Mouse (Mus musculus) myocyte (in vitro differentiated cells): ENCODE measurements around the gene Olfr71. TPM values are rescaled to one million over a fixed set of nuclear protein-coding genes. Genes with fewer than 3 reads are reported as not detected.

Experiments
- H3K27me3 ChIP-seq: one replicate; pipeline ENCODE4 v1.6.1; 2011; ENCODE audit not compliant: control insufficient read depth, insufficient read depth, insufficient read length
- H3K36me3 ChIP-seq: one replicate; pipeline ENCODE4 v1.6.1; 2011; ENCODE audit not compliant: control insufficient read depth, insufficient read depth
- H3K4me2 ChIP-seq: one replicate; pipeline ENCODE4 v1.6.1; 2011; ENCODE audit warnings: low read depth, control low read depth
- H3K4me3 ChIP-seq: one replicate; pipeline ENCODE4 v1.5.1; 2011; ENCODE audit warnings: mild to moderate bottlenecking, control low read depth, moderate library complexity
- H3K79me2 ChIP-seq: one replicate; pipeline ENCODE4 v1.6.1; 2011; ENCODE audit not compliant: control insufficient read depth, insufficient read depth
- H3ac ChIP-seq: one replicate; pipeline ENCODE4 v1.6.1; 2011; ENCODE audit not compliant: control insufficient read depth, insufficient read length
- CEBPB ChIP-seq: IDR thresholded peaks from 2 replicates; pipeline ENCODE4 v1.6.1; 2011; ENCODE audit warnings: mild to moderate bottlenecking, moderate library complexity; ENCODE audit not compliant: poor library complexity, insufficient read depth, severe bottlenecking
- E2F4 ChIP-seq: IDR thresholded peaks from one replicate; pipeline ENCODE4 v1.6.1; 2011; ENCODE audit warnings: mild to moderate bottlenecking, control low read depth, moderate library complexity; ENCODE audit not compliant: insufficient read depth
- MAX ChIP-seq: IDR thresholded peaks from one replicate; pipeline ENCODE4 v1.6.1; 2011; ENCODE audit warnings: low read depth, mild to moderate bottlenecking, control low read depth
- MYOD1 ChIP-seq, 3 experiments: IDR thresholded peaks; one replicate each; pipeline ENCODE4 v1.6.1; 2011; ENCODE audit warnings: control low read depth in 2 of 3, low read depth in 2 of 3, mild to moderate bottlenecking in 2 of 3, moderate library complexity in 1 of 3; ENCODE audit not compliant: insufficient read length in 2 of 3, control insufficient read depth in 1 of 3
- MYOG ChIP-seq, 3 experiments: IDR thresholded peaks; one replicate each; pipeline ENCODE4 v1.6.1; 2011; ENCODE audit warnings: control low read depth in 2 of 3, low read depth in 2 of 3, mild to moderate bottlenecking in 2 of 3; ENCODE audit not compliant: insufficient read length in 2 of 3, control insufficient read depth in 1 of 3, insufficient read depth in 1 of 3
- POLR2A ChIP-seq: IDR thresholded peaks from one replicate; pipeline ENCODE4 v1.6.1; 2011; ENCODE audit warnings: low read depth, mild to moderate bottlenecking, control low read depth, moderate library complexity; ENCODE audit not compliant: insufficient read length
- POLR2AphosphoS2 ChIP-seq: IDR thresholded peaks from one replicate; pipeline ENCODE4 v1.6.1; 2011; ENCODE audit warnings: low read depth, control low read depth; ENCODE audit not compliant: insufficient read length
- REST ChIP-seq: IDR thresholded peaks from one replicate; pipeline ENCODE4 v1.6.1; 2011; ENCODE audit warnings: mild to moderate bottlenecking, control low read depth, moderate library complexity; ENCODE audit not compliant: insufficient read depth, insufficient read length
- SRF ChIP-seq: IDR thresholded peaks from one replicate; pipeline ENCODE4 v1.6.1; 2011; ENCODE audit warnings: low read depth; ENCODE audit not compliant: control insufficient read depth, insufficient read length
- TCF12 ChIP-seq: IDR thresholded peaks from one replicate; pipeline ENCODE4 v1.6.1; 2011; ENCODE audit warnings: mild to moderate bottlenecking, control low read depth; ENCODE audit not compliant: poor library complexity, insufficient read depth, severe bottlenecking
- TCF3 ChIP-seq: IDR thresholded peaks from one replicate; pipeline ENCODE4 v1.6.1; 2011; ENCODE audit warnings: low read depth, control low read depth; ENCODE audit not compliant: insufficient read length
- USF1 ChIP-seq: IDR thresholded peaks from one replicate; pipeline ENCODE4 v1.6.1; 2011; ENCODE audit warnings: low read depth, mild to moderate bottlenecking, control low read depth, moderate library complexity
- polyA plus RNA-seq: library from polyadenylated mRNA; unstranded; fragments of >200 nt; fragmentation: generic; extraction: Trizol; gene quantifications from one replicate; pipeline ENCODE4 v1.2.1, GENCODE M21; 2012; ENCODE audit warnings: missing spikeins

Gene Olfr71
- polyA plus RNA-seq, 1 experiment: not detected

DNA sequence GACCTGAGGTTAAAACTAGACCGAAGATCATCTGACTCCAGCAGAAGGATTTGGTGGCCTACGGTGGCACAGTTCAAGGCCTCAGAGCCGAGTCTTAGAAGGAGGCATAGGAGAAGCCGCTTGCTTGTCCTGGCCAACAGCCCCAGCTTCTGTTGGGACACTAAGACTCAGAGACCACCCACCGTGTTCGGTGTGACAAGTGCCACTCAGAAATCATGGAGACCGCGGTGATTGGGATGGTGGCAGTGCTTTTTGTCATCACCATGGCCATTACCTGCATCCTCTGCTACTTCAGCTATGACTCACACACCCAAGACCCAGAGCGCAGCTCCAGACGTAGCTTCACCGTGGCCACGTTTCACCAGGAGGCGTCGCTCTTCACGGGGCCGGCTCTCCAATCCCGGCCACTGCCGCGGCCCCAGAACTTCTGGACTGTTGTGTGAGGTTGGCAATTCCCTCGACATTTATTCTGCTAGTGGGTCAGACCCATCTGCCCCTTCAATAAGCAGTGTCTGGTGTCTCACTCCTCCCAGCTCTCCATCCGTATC lies 20.8 kb upstream of the Olfr71 start:
- H3K27me3 ChIP-seq: no peaks in the 10 kb centered on the region
- no peaks in the 10 kb centered on the region for H3K79me2 ChIP-seq
- H3K4me3 ChIP-seq: no peak overlapping the region
- H3K4me2 ChIP-seq: no peak overlapping the region
- H3K36me3 ChIP-seq: no peaks in the 10 kb centered on the region
- H3ac ChIP-seq: no peak overlapping the region
- TF ChIP-seq MYOD1 (IDR thresholded peaks at IDR 0.05; ENCODE audit: control insufficient read depth in 1 of 3, insufficient read length in 2 of 3, low read depth in 2 of 3) (no peak), MYOG (IDR thresholded peaks at IDR 0.05; ENCODE audit: control insufficient read depth in 1 of 3, insufficient read depth in 1 of 3, insufficient read length in 2 of 3, low read depth in 2 of 3) (no peak), USF1 (no peak), MAX (no peak), REST (no peak), TCF12 (no peak), CEBPB (no peak), POLR2AphosphoS2 (no peak), POLR2A (no peak), E2F4 (no peak), TCF3 (no peak), SRF (no peak)

- no peak for TF ChIP-seq TCF12
- no peak for TF ChIP-seq TCF3
- no peak for TF ChIP-seq MAX
- no peak for TF ChIP-seq MYOD1 (IDR thresholded peaks at IDR 0.05; ENCODE audit: control insufficient read depth in 1 of 3, insufficient read length in 2 of 3, low read depth in 2 of 3)
- TF ChIP-seq USF1: no peak
- TF ChIP-seq SRF: no peak
- no peak for TF ChIP-seq MYOG (IDR thresholded peaks at IDR 0.05; ENCODE audit: control insufficient read depth in 1 of 3, insufficient read depth in 1 of 3, insufficient read length in 2 of 3, low read depth in 2 of 3)
- TF ChIP-seq POLR2A: no peak
- no peak for TF ChIP-seq POLR2AphosphoS2
- TF ChIP-seq REST: no peak
- TF ChIP-seq E2F4: no peak
- TF ChIP-seq CEBPB: no peak
- no peaks in the 10 kb centered on the region for H3K36me3 ChIP-seq
- no peaks in the 10 kb centered on the region for H3K79me2 ChIP-seq
- no peaks in the 10 kb centered on the region for H3K27me3 ChIP-seq
- no peak within 1 kb of the TSS for H3ac ChIP-seq
- no peak within 1 kb of the TSS for H3K4me3 ChIP-seq
- peak within 1 kb of the TSS; percentile 79 for H3K4me2 ChIP-seq
These were observed 19.9 kb upstream of the Olfr71 start, which contains the start of gene Spaar for GRCm38 (mm10) chr4:43729794-43730550. Gene Spaar, plus strand, starts transcription at chr4:43730034.

DNA sequence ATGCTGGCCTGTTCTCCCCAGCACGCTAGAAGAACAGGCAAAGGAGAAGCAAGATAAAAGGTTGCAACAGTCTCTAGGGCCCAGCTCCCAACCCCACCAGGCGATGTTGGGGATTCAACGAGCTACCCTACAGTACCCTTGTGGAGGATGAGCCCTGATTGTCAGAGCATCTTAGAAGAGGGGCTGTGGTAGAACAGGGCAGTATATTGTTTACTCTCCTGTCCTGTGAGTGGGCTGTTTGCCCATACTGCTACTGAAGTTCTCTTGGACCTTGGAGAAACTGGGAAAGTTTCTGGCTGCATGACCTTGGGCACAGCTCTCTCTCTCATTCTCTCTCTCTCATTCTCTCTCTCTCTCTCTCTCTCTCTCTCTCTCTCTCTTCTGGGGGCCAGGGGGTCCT lies 19.1 kb upstream of the Olfr71 start:
- Histone ChIP-seq H3K79me2 (no peaks in the 10 kb centered on the region), H3ac (no peak overlapping the region), H3K4me2 (peak overlapping the region; percentile 79), H3K4me3 (no peak overlapping the region), H3K27me3 (no peaks in the 10 kb centered on the region), H3K36me3 (no peaks in the 10 kb centered on the region)
- no peak for TF ChIP-seq MAX
- TF ChIP-seq TCF3: no peak
- TF ChIP-seq CEBPB: no peak
- no peak for TF ChIP-seq POLR2AphosphoS2
- no peak for TF ChIP-seq REST

- no peaks in the 10 kb centered on the region for H3K27me3 ChIP-seq
- no peak overlapping the region for H3ac ChIP-seq
- no peaks in the 10 kb centered on the region for H3K36me3 ChIP-seq
- peak in 1 of 3 experiments; percentile 66 for TF ChIP-seq MYOG (IDR thresholded peaks at IDR 0.05; ENCODE audit: control insufficient read depth in 1 of 3, insufficient read depth in 1 of 3, insufficient read length in 2 of 3, low read depth in 2 of 3)
- peak in 2 of 3 experiments; percentile 78 to 85 for TF ChIP-seq MYOD1 (IDR thresholded peaks at IDR 0.05; ENCODE audit: control insufficient read depth in 1 of 3, insufficient read length in 2 of 3, low read depth in 2 of 3)
- peak; percentile 33 for TF ChIP-seq TCF12
- TF ChIP-seq TCF3: no peak
- TF ChIP-seq MAX: no peak
- no peak for TF ChIP-seq REST
- TF ChIP-seq SRF: no peak
- H3K4me2 ChIP-seq: peak overlapping the region; percentile 79
- no peak overlapping the region for H3K4me3 ChIP-seq
- no peaks in the 10 kb centered on the region for H3K79me2 ChIP-seq
These were observed 18.5 kb upstream of the Olfr71 start for GRCm38 (mm10) chr4:43728576-43728954.

DNA sequence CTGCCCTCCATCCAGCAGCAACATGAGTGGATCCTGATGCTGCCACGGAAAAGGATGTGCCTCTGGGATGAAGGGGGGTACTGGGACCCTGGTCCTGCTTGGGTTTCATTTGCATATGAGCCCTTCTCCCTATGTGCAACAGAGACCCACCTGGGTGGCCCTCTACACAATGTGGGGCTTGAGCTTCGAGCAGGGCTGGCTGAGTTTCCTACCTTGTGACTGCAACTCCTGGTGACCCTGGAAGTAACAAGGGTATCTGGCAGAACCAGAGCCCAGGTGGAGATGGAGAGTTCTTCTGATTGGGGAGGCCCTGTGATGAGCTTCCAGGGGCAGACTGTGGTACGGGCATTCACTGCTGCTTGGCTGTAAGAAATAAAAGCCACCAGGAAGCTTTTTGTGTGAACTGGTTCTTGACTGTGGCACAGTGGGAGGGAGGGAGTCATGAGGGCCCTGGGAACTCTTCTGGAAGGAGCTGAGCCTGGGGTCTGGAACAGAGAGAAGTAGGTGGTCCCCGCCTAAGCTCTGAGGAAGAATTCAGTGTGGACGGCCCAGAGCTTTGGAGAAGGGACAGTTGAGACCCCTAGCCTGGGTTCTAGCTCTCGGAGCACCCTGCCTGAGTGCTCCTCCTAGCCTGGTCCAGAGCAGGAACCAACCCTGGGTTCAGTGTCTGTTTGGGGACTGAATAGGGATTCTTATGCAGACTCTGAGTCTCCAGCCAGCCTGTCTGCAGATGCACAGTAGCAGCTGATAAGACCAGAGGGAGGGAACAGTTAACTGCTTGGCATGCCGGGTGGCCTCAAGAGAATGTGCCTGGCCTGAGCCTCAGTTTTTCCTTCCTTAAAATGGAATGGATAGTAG lies 17.9 kb upstream of the Olfr71 start:
- H3K27me3 ChIP-seq: no peaks in the 10 kb centered on the region
- H3K79me2 ChIP-seq: no peaks in the 10 kb centered on the region
- no peaks in the 10 kb centered on the region for H3K36me3 ChIP-seq
- H3ac ChIP-seq: no peak overlapping the region
- H3K4me3 ChIP-seq: no peak overlapping the region
- TF ChIP-seq POLR2AphosphoS2 (no peak), MYOD1 (IDR thresholded peaks at IDR 0.05; ENCODE audit: control insufficient read depth in 1 of 3, insufficient read length in 2 of 3, low read depth in 2 of 3) (peak; percentile 81 to 86 (median 85)), MYOG (IDR thresholded peaks at IDR 0.05; ENCODE audit: control insufficient read depth in 1 of 3, insufficient read depth in 1 of 3, insufficient read length in 2 of 3, low read depth in 2 of 3) (peak in 1 of 3 experiments; percentile 51)
- H3K4me2 ChIP-seq: peak overlapping the region; percentile 79
